Mouse (Mus musculus): ENCODE data around the gene Sox6. TPM values are rescaled to one million over a fixed set of nuclear protein-coding genes. Genes with fewer than 3 reads are reported as not detected.

Gene Sox6
- total RNA-seq, 2 experiments from 2014 or later = 11.1 to 23.8 TPM

DNA sequence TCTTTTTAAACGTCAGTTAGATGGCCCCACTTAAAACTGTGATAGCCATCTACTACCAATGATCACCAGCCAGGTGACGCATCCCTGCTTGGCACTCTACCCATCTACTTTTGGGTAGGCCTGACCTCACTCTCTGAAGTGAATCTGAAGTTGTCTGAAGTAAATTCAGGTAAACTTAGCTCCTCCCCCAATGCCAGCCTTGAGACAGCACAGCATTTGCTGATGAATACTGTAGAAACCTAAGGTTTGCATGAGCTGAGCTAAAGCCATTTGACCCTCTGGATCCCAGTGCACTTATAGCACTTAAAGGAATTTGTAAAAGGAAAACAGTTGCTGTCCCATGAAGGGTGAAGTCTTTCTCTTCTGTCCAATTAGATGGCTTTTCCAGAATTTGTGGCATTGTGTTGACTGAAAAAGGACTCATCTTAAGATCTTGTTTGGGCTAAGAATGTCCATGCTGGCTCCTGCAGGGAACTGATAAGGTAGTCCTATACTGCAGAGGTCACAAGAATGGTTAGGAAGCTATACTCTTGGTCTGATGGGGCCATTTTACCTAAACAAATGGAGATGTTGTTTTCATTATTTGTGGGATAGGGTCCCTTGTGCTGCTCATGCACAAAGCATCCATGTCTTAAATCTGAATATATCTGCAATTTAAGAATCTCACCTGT lies 50.4 kb downstream of the Sox6 start:
- DNase-seq (ENCODE audit: low spot score in 2 of 2) = no peak

DNA sequence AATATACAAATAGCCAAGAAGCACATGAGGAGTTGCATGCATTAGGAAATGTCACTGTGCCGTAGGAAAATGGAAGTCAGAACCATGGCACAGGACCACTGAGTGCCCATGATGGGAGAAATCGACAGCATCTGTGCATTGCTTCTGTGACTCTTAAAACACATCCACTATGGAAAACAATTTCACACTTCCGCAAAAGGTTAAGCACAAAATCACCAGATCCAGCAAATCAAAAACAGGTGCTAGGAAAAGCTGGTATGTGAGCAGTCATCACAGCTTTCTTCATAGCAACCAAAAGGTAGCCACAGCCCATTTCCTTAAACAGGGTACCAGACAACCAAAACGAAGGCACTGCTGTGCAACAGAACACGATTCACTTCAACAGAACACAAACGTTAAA lies 52.9 kb downstream of the Sox6 start:
- DNase-seq (ENCODE audit: low spot score in 2 of 2) = no peak

DNA sequence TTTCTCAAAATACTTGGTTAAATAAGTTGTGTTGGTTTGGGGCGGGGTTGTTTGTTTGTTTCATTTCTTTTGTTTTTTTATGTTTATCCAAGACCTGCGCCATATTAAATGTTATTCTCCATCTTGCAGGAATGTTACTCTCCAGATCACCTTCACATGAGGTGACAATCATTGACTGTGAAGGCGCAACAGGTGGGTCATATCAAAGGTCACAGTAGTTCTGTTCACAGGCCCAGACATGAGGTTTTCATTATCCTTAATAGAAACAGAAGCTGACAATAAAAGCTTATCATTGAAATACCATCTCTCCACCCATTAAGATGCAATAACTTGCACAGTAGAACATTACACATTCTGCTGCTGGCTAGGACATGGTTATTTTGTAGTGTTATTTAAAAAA lies 54.5 kb downstream of the Sox6 start:
- no peak for DNase-seq (ENCODE audit: low spot score in 2 of 2)

DNA sequence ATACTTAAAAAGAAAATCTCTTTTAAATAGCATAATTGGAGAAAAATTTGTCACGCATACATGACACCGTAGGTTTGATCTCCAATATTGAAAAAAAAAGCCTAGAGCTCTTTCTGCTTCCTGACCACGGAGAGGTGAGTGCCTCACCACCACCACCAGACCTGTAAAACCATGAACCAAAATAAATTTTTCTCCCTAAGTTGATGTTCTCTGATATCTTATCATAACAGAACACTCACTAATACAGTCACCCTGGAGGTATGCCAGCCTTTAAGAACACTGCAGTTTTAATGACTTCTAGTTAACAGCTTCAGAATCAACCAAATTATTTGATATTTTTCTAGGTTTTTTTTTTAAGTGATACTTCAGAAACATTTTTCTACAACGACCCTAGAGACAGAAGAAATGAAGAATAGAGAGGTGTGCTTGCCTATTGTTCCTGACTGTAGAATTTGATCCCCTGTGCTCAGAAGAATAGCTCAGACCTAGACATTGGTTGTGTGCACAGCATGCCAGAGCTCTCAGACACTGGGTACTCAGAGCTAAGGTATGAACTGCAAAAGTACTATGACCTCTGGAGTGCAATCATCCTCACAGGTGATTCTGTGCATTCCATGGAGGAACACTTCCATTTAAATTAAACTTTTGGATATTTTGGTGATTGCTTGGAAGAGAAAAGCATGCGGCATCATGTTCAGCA lies 58.6 kb downstream of the Sox6 start:
- no peak for DNase-seq (ENCODE audit: low spot score in 2 of 2)

DNA sequence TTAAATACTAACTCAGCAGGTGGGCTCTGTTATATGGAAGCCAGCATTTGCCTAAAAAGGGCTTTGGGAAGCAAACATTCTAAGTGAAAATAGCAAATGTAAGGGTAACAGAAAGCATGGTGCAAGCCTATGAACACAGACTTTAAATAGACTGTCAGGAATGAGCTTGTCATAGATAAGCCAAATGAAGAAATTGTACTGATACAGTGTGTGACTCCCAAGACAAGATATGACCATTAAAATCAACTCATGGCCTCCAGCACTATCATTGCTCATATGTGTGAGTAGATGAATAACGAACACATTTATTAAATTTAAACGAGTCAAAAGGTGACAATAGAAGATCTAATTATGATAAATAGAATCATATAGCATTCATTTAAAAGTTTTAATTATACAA lies 64.1 kb downstream of the Sox6 start:
- DNase-seq (ENCODE audit: low spot score in 2 of 2) = no peak

DNA sequence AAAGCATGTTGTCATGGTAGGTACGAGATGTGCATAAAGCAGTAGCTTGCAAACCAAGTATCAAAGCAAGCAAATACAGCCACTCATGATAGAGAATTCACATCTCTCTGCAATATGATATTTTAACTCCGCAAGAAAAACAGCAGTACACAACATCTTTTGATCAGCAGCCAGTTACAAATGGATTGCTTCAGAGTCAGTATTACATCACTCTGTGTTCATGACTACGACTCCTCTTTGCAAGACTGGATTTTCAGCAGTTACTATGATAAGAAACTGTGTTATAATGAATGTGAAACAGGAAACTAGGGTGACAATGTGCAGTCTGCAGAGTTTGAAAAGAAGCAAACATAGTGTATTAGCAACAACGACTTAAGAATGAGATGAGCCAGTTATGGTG lies 71.4 kb downstream of the Sox6 start:
- no peak for DNase-seq (ENCODE audit: low spot score in 2 of 2)

DNA sequence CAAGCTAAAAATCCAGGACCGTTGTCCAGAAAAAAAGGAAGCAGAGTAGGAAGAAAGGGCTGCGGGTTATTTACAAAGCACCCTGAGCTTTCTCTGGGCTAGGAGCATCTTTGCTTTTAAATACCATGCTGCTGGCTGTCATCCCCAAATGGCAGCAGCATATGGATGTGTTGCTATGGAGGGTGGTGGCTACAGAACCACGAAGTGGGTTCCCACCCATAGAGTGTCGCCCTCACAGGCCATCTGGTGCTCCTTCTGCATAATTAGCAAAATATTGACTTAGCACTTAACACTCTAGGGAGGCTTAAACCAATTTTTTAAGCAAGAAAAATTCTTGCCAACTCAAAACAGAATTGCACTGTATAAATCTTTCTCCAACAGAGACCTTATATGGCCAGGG lies 72.4 kb downstream of the Sox6 start:
- no peak for DNase-seq (ENCODE audit: low spot score in 2 of 2)

DNA sequence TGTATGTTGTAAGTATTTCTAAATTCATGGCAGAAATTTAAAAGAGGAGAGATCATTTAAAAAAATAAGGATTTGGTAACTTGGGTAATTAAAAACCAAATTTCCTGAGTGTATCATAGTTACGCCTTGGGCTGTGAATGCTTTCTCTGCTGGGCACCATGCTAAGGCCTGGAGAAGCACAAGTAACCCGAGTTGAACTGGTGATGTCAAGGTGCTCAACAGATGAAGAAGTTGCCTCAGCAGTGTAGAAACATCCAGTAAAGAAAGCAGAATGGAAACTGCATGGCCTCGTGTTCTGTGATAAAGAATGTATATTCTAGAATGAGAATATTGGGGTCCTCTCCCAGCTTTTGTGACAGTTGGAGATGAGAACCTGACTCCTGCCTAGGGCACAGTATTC lies 85.5 kb downstream of the Sox6 start:
- no peak for DNase-seq (ENCODE audit: low spot score in 2 of 2)

DNA sequence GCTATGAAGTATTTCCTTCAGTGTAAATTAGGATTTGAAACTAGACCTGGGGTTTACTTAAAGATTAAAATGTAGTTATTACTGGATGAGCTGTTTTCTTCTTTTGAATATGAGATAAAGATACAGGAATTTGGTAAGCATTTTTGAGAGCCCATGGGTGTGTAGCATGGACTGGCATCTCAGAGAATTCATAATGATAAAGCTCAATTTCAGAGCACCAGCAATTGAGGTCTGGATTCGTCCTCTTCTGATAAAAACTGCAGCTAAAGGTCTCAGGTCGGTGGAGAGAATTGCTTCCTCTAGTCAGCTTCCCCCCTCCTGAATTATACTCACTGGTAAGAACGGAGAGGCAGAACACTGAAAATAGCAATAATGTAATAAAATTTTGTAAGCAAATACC lies 86.4 kb downstream of the Sox6 start:
- DNase-seq (ENCODE audit: low spot score in 2 of 2) = no peak

DNA sequence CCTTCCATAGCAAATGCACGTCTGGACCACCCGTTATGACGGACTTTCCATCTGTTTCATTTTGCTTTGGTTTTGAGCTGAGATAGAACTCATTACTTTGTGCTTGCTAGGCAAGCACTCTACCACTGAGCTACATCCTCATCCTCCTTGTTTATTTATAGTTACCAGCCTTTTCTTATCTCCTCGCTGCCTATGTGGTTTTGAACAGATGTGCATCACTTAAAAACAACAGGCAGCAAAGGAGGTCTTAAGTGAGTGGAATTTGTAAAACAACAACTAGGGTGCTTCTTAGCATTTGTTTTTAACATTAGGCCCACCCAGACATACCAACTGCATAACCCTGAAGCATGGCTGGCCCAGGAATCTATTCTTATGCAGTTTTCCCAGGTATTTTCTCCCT lies 86.9 kb downstream of the Sox6 start:
- DNase-seq (ENCODE audit: low spot score in 2 of 2) = no peak

DNA sequence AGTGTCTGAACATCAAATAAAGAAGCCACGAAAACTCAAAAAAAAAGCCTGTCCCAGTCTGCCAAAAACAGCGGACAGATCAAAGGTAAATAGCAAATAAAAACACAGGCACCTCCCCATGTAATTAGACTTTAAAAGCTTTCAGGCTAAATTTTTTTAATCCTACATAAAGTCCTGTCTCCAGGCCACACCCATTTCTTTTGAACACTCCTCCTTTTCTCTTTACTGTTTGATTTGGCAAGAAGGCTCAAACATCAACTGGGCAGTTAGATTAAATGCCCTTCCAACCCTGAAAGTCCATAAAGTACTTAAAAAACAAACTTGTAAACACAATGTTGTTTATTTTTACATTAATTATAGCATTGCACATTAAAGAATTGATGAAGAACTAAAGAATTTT lies 90.7 kb downstream of the Sox6 start:
- DNase-seq (ENCODE audit: low spot score in 2 of 2) = no peak

DNA sequence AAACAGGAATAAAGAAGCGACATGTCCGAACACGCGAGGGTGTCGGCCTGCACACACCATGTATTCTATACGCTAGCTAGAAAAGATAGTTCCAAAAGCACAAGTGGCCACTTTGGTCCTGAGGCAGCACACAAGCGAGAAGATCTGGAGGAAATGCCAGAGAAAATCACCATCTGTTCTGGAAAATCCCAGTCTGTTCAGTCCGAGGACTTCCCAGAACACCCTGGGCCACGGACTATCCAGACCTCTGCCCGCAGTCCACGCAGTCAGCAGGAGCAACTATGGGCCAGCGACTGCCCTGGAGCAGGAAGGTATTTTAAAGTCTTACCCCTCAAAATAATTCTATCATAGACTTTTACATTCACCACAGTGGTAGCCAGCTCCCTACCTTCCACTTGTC lies 92.0 kb downstream of the Sox6 start:
- no peak for DNase-seq (ENCODE audit: low spot score in 2 of 2)

DNA sequence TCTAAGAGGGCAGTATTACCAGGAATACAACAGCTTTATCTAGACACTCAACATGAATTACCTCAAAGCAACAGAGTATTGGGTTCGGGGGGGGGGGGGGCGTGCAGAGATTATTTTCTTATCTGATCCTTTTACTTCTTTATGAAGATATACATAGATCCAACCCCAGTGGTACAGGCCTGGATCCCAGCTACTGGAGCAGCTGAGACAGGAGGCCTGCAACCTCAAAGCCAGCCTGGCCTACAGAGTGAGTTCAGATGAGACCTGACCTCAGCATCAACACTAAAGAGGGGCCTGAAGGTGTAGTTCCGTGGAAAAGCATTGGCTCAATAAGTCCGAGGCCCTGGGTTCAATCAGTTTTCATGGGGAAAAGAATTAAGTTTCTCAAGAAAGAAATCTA lies 93.1 kb downstream of the Sox6 start:
- no peak for DNase-seq (ENCODE audit: low spot score in 2 of 2)

DNA sequence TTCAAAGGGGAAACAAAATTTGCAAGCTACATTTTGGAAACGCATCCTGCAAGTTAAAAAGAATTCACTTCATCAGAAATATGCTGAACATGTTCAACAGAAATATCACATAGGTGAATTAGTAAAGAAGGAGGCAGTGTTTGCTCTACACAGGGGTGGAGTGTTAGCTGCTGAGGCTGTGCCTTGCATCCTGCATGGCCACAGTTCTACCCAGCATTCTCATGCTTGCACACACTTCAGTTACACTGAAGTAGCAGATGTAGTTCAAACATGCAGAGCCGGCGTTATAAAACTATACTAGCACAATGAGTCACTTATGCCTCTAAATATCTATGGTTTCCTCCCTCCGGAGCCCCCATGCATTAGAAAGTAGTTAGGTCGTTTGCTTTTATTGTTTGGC lies 94.3 kb downstream of the Sox6 start:
- no peak for DNase-seq (ENCODE audit: low spot score in 2 of 2)

DNA sequence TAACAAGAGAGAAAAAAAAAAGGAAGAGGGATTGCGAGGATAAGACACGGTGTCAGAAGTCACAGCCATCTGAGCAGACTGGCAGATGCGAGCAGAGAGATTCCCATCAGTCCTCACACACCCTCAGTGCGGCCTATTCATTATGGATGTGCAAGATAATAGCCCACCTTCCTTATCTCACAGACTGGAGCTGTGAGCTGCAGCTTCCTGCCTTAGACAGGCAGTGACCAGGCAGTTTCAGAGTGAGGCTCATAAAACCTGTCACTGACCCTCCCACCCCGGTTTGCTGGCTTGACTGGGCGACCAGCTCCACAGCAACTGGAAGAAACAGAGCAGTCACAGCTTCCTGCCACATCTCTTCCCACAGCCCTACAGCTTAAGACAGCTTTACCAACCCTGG lies 96.8 kb downstream of the Sox6 start:
- DNase-seq (ENCODE audit: low spot score in 2 of 2) = no peak

DNA sequence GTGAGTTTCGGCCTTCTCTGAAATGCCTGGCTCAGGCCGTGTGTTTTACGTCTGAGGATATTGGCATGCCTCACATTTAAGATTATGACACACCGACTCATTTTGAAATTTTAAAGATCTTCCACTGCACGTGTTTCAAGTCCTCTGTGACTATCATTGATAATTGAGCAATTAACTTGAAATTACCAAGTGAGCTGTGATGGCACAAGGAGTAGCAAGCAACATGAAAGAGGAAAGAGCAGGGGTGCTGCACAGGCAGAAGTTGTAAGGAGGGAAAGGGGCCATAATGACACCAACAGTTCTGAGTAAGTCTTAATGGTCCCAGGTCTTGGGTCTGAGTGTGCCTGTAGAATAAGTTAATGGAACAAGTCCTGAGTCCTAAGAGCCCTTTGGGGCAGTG lies 99.3 kb downstream of the Sox6 start:
- no peak for DNase-seq (ENCODE audit: low spot score in 2 of 2)

DNA sequence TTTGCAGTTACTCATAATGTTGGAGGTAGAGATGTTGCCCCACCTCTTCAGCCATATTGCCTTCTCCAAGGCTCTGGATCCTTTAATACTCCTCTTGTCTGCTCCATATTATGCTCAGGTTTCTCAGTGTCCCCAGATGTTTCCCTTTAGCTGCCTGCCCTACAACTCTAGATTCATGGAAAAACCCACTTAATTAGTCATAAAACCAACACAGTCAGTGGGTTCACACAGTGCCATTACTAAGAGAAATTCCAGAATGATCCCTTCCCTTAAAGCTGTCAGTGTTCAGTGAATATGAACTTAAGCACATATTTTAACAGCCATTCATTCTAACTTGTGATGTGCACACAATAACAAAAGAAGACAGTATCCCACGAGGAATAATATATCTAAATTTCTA lies 101.7 kb downstream of the Sox6 start:
- no peak for DNase-seq (ENCODE audit: low spot score in 2 of 2)

DNA sequence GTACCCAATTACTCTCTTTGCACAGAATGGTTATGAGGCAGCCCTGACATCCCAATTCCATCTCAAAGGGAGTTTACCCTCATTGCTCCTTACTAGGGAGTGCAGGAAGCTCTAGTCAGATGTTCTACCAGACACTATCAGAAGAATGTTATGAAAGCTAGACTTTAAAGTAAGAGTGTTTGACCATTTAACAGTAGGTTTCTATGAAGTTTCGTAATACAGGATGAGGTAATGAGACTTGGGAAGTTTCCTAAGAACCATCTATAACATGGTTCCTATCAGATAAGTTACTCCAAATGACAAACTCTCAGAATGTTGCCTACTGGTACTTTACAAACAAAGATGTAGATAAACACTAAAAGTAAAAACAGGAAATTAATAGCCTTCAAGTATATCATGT lies 123.3 kb downstream of the Sox6 start:
- DNase-seq (ENCODE audit: low spot score in 2 of 2) = no peak

DNA sequence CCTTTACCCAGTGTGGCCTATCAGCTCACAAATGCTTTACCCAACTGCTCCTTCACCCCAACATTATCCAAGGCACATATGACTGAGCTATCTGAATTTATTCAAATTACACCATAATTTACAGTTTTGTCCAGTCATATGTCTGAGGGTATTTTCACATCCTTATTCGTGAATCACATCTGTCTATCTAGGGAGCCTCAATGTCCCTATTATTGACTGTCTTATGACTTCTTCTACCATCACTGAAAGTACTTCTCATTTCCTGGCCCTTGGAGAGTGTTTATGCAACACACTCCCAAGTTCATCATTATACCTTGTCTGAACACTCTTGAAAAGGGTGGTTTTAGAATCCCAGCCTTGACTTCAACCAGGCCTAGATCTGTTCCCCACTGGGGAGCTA lies 128.3 kb downstream of the Sox6 start:
- no peak for DNase-seq (ENCODE audit: low spot score in 2 of 2)

DNA sequence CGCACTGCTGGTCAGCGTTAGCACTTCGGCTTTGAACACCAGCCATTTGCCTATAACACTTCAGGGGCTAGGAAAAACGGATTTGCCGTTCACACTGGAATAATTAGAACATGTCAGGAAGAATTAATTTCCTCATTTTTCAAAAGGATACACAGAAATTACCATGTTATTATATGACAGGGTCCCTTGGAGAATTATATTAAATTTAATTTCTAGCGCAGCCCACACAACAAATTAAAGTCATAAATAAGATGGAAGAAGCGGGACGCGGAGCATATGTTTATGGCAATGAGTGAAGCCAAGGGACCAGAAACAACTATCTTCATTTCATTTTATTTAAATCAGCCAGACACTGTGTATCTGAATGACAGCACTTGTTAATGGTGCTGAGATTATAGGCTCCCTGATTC lies 133.8 kb downstream of the Sox6 start:
- no peak for DNase-seq (ENCODE audit: low spot score in 2 of 2)

DNA sequence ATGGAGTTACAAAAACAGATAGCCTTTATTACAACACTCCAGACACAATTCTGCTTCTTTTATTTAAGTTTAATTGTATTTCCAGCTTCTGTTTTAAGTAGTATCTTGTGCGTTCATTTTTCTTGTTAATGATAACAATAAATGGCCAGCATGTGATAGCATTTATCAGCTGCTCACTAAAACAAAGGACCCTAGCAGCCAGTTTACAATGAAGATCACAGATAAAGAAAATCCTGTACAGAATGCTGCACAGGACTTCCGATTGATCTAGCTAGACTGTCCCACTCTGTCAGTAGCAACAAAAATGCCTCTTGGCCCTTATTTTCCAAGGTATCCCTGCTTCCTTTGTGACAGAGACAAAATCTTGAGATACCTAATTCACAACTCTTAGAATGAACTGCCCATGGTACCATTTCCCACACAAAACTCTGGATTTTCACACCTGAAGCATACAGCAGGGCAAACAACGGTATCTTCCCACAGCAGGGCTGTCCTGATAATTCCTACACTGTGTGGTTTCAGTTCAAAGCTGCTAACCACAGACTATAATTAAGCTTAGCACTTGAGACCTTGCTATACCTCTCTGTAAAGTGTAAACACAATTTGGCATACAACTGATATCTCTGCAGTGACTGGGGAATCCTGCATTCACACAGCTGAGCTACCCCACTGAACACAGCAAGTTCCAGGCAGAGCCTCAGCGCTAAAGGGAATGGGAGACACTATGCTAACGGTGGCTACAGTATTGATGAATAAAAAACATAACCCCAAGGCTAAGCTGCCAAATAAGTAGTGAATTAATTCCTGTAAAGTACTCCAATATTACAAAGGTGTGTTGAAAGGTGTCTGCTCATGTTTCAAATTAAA lies 134.4 kb downstream of the Sox6 start:
- no peak for DNase-seq (ENCODE audit: low spot score in 2 of 2)

DNA sequence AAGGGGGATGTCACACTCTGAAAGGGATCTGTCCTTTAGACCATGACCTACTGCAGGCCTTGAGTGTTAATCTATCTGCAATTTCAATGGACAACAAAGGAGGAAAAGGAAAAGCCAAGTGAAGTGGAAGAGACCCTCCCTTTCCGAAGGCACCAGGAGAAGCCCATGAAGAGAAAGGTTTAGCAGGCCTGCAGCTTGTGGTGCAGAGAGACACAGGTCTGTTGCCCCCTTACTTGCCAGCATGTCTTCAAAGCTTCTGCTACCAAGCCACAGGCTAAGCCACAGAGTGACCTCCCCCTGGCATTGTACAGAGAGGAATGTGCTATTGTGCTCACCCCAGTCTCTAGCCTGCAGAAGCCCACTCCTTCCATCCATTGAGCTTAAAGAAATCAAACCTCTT lies 135.2 kb downstream of the Sox6 start:
- DNase-seq (ENCODE audit: low spot score in 2 of 2) = no peak

Data from adrenal gland, adult 18-20 months (tissue).